Mouse (Mus musculus) layer of hippocampus, adult 2 months (tissue): ENCODE data around the gene Chrnb4. TPM values are rescaled to one million over a fixed set of nuclear protein-coding genes. Genes with fewer than 3 reads are reported as not detected.

Experiments used
- DNase-seq, 2 experiments: peaks; one replicate each; pipeline ENCODE4 v3.0.0; 2022; ENCODE audit warnings: low spot score in 2 of 2
- H3K27ac ChIP-seq: fragments of 200-600 bp; 2 replicates; pipeline ENCODE4 v1.8.1; 2022
- H3K4me3 ChIP-seq: fragments of 200-600 bp; 2 replicates; pipeline ENCODE4 v1.8.1; 2022; ENCODE audit warnings: mild to moderate bottlenecking
- CTCF ChIP-seq: fragments of 200-600 bp; conservative IDR thresholded peaks from 2 replicates; pipeline ENCODE4 v1.8.1; 2022; ENCODE audit warnings: antibody characterized with exemption, mild to moderate bottlenecking, moderate library complexity
- total RNA-seq, 2 experiments: library from RNA; stranded (reverse); gene quantifications; 2 replicates each; pipeline ENCODE4 v1.2.3; 2021

The Chrnb4 gene
- total RNA-seq, 2 experiments from 2014 or later: 0.10 TPM; not detected in 1

- Histone ChIP-seq H3K4me3 (no peak overlapping the region), H3K27ac (no peak overlapping the region)
- no peak for DNase-seq
- no peak for TF ChIP-seq CTCF
Observed at GRCm38 (mm10) chr9:55043688-55044087, 4.9 kb downstream of the Chrnb4 start.

GRCm38 (mm10) chr9:55041389-55041788 lies 7.2 kb downstream of the Chrnb4 start:
- no peak overlapping the region for H3K27ac ChIP-seq
- DNase-seq: no peak
- no peak for TF ChIP-seq CTCF
- H3K4me3 ChIP-seq: no peak overlapping the region

- no peak for TF ChIP-seq CTCF
Observed at GRCm38 (mm10) chr9:55039983-55040382, 8.6 kb downstream of the Chrnb4 start.

GRCm38 (mm10) chr9:55038948-55039347 lies 9.6 kb downstream of the Chrnb4 start:
- no peak overlapping the region for H3K4me3 ChIP-seq
- no peak for DNase-seq
- no peak for TF ChIP-seq CTCF
- no peak overlapping the region for H3K27ac ChIP-seq

More at GRCm38 (mm10) chr9:55039983-55040382, 8.6 kb downstream of the Chrnb4 start:
- no peak overlapping the region for H3K4me3 ChIP-seq
- no peak overlapping the region for H3K27ac ChIP-seq
- DNase-seq: peak in 1 of 2 experiments; percentile 14

- no peak overlapping the region for H3K4me3 ChIP-seq
- no peak overlapping the region for H3K27ac ChIP-seq
- no peak for TF ChIP-seq CTCF
- no peak for DNase-seq
Observed at GRCm38 (mm10) chr9:55031435-55032167, 17.0 kb downstream of the Chrnb4 start.

GRCm38 (mm10) chr9:55026275-55026663 lies 22.3 kb downstream of the Chrnb4 start, which contains the start of gene Chrna3:
TSS of gene Chrna3 (minus strand) at chr9:55026562.
- DNase-seq: no peak
- Histone ChIP-seq H3K4me3 (peak within 1 kb of the TSS; percentile 43), H3K27ac (no peak within 1 kb of the TSS)
- no peak for TF ChIP-seq CTCF

GRCm38 (mm10) chr9:55025534-55026274 lies 22.9 kb downstream of the Chrnb4 start:
- no peak overlapping the region for H3K27ac ChIP-seq
- no peak for DNase-seq
- peak overlapping the region; percentile 43 for H3K4me3 ChIP-seq
- TF ChIP-seq CTCF: no peak

- Histone ChIP-seq H3K4me3 (no peak overlapping the region), H3K27ac (no peak overlapping the region)
- TF ChIP-seq CTCF: peak; percentile 93
- peak; percentile 57 to 85 for DNase-seq
Observed at GRCm38 (mm10) chr9:55023902-55024583, 24.5 kb downstream of the Chrnb4 start.

GRCm38 (mm10) chr9:55023326-55023725 lies 25.3 kb downstream of the Chrnb4 start:
- no peak for DNase-seq
- Histone ChIP-seq H3K27ac (no peak overlapping the region), H3K4me3 (no peak overlapping the region)
- no peak for TF ChIP-seq CTCF

GRCm38 (mm10) chr9:55016926-55017325 lies 31.7 kb downstream of the Chrnb4 start:
- no peak for TF ChIP-seq CTCF

GRCm38 (mm10) chr9:55010588-55011350 lies 37.8 kb downstream of the Chrnb4 start:
- Histone ChIP-seq H3K4me3 (no peak overlapping the region), H3K27ac (no peak overlapping the region)
- no peak for DNase-seq
- TF ChIP-seq CTCF: 0 out of 2 replicates have a peak, but pooled peaks have one; percentile 7

More at GRCm38 (mm10) chr9:55016926-55017325, 31.7 kb downstream of the Chrnb4 start:
- no peak overlapping the region for H3K4me3 ChIP-seq
- DNase-seq: no peak
- no peak overlapping the region for H3K27ac ChIP-seq

- no peak overlapping the region for H3K27ac ChIP-seq
- no peak for TF ChIP-seq CTCF
- DNase-seq: no peak
- H3K4me3 ChIP-seq: no peak overlapping the region
Observed at GRCm38 (mm10) chr9:55009692-55010091, 38.9 kb downstream of the Chrnb4 start.
